Mouse (Mus musculus): ENCODE results near the gene Olfr1116.
"Not testable (repeated sequence)": the region's sequence is repeated elsewhere in the genome, so short reads cannot be mapped to it uniquely, and the experiment has no call there.

Olfr1116 gene

DNA sequence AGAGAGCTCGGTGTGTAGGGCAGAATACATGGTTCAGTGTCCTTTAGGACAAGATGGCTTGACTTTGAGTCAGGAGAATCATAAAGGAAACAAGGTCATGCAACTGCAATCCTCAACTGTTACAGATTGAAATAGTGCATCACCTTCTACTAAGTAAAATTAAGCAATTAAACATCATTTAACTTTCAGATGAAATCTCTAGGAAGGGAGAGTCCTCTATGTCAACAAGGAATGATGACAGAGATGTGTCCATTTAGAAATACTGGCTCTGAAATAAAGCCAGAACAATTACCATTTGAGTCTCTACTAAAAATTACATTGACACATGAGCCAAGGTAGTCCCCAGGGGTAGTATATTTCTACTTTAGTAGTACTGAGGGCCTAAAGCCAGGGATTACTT is at the start of gene Olfr1116:
Gene Olfr1116 (plus strand): TSS at position 301 of the 400 bp plus-strand sequence.
- in situ Hi-C loops (cut with MseI, MboI) = no loop called here

DNA sequence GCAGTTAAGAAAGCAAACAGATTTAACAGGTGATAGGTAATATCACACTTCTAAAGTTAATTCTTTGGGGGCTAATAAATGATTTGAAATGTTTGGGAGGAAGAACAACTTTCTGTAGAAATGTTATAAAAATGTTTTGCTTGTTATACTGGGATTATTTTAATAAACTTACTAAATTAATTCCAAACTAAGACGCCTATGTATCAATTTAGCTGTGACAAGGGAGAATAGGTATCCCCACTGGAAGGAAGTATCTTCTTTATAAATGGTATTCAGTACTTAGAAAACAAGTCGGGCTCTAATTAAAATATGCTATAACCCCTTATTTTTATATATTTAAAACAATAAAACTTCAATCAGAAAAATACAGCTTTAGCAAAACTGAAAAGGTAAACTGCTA is 19.6 kb upstream of the Olfr1116 start, which contains the start of gene Olfr1115:
Gene Olfr1115 (plus strand): TSS at position 301 of the 400 bp plus-strand sequence.
- in situ Hi-C loops (cut with MseI, MboI) = no loop called here

DNA sequence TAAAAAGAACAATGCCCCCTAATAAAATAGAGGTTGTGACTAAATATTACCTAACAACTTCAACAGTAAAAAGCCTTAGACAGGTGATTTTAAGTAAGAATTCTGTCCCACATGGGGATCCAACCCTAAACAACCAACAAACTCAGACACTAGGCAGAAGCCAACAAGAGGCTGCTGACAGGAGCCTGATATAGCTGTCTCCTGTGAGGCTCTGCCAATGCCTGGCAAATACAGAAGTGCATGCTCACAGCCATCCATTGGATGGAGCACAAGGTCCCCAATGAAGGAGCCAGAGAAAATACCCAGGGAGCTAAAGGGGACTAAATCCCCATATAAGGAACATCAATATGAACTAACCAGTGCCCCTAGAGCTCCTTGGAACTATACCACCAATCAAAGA is 26.6 kb downstream of the Olfr1116 start:
- in situ Hi-C loops (cut with MseI, MboI) = not testable (repeated sequence)

DNA sequence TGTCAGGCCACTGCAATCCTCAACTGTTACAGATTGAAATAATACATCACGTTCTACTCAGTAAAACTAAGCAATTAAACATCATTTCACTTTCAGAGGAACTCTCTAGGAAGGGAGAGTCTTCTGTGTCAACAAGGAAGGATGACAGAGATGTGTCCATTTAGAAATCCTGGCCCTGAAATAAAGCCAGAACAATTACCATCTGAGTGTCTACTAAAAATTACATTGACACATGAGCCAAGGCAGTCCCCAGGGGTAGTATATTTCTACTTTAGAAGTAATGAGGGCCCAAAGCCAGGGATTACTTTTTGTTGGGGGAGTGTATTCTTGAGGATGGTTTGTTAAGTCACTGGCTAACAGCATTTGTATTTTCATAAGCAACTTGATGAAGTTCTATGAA is 39.9 kb downstream of the Olfr1116 start, which contains the start of gene Olfr1118:
Gene Olfr1118 (plus strand): TSS at position 301 of the 400 bp plus-strand sequence.
- in situ Hi-C loops (cut with MseI, MboI) = no loop called here
